Mouse (Mus musculus) lung, adult 2 months (tissue): ENCODE measurements around the gene Eya2. TPM values are rescaled to one million over a fixed set of nuclear protein-coding genes. Genes with fewer than 3 reads are reported as not detected.

Experiments
- DNase-seq: peaks from one replicate; pipeline ENCODE4 v3.0.0; 2022
- H3K4me1 ChIP-seq: fragments of 200-500 bp; 2 replicates; pipeline ENCODE4 v1.6.1; 2011; ENCODE audit warnings: low read length; ENCODE audit not compliant: control insufficient read depth, insufficient read depth
- H3K4me3 ChIP-seq: fragments of 200-500 bp; replicated peaks from 2 replicates; pipeline ENCODE3; 2011; ENCODE audit warnings: low read depth, mild to moderate bottlenecking, control low read depth, low read length; ENCODE audit errors: extremely low read depth
- CTCF ChIP-seq: fragments of 200-500 bp; IDR thresholded peaks from 2 replicates; pipeline ENCODE4 v1.5.1; 2011; ENCODE audit warnings: mild to moderate bottlenecking, low read length, control low read depth; ENCODE audit not compliant: insufficient read depth
- POLR2A ChIP-seq: fragments of 200-500 bp; IDR thresholded peaks from 2 replicates; pipeline ENCODE4 v1.6.1; 2011; ENCODE audit warnings: low read depth, mild to moderate bottlenecking, control low read depth, low read length, borderline replicate concordance; ENCODE audit errors: extremely low read depth
- WGBS: fragments of 180-500 bp; shearing (Covaris S2); methylation state at CpG from one replicate; pipeline ENCODE4 v1.1.7; 2018; 5-methylcytosine and 5-hydroxymethylcytosine counted together
- polyA plus RNA-seq: library from polyadenylated mRNA; depleted of rRNA; stranded (reverse); fragments of >200 nt; gene quantifications from 2 replicates; pipeline ENCODE4 v1.2.3, GENCODE M21; 2012

Eya2 gene
- polyA plus RNA-seq, 1 experiment: 89.3 TPM

GRCm38 (mm10) chr2:165633011-165633785, 38.4 kb downstream of the Eya2 start:
- H3K4me1 ChIP-seq: peaks cover 2% of the 10 kb centered on the region; the same call in 1 of the 2 replicates
- peak; percentile 65 for DNase-seq
- H3K4me3 ChIP-seq: no peak overlapping the region
- no peak for TF ChIP-seq POLR2A
- no peak for TF ChIP-seq CTCF
- 53% methylated on average over 11 of the region's 11 CpGs for WGBS

- TF ChIP-seq CTCF: no peak
- TF ChIP-seq POLR2A: no peak
- no peak overlapping the region for H3K4me3 ChIP-seq
- H3K4me1 ChIP-seq: peaks cover 2% of the 10 kb centered on the region; the same call in 1 of the 2 replicates
- WGBS: 63% methylated on average over 7 of the region's 7 CpGs
- no peak for DNase-seq
These were observed 39.6 kb downstream of the Eya2 start for GRCm38 (mm10) chr2:165634481-165634880.

- DNase-seq: no peak
- TF ChIP-seq CTCF (no peak), POLR2A (no peak)
- Histone ChIP-seq H3K4me3 (no peak overlapping the region), H3K4me1 (no peaks in the 10 kb centered on the region)
- WGBS: 38% methylated on average over 11 of the region's 11 CpGs
These were observed 44.4 kb downstream of the Eya2 start for GRCm38 (mm10) chr2:165639075-165639755.

GRCm38 (mm10) chr2:165641909-165642505, 47.2 kb downstream of the Eya2 start:
- no peak for DNase-seq
- no peak for TF ChIP-seq POLR2A
- TF ChIP-seq CTCF: no peak
- 73% methylated on average over 14 of the region's 14 CpGs for WGBS

GRCm38 (mm10) chr2:165643596-165643995, 48.8 kb downstream of the Eya2 start:
- TF ChIP-seq CTCF: no peak
- TF ChIP-seq POLR2A: no peak
- WGBS: 70% methylated on average over 3 of the region's 3 CpGs
- Histone ChIP-seq H3K4me1 (no peaks in the 10 kb centered on the region), H3K4me3 (no peak overlapping the region)
- no peak for DNase-seq

More at GRCm38 (mm10) chr2:165641909-165642505, 47.2 kb downstream of the Eya2 start:
- no peaks in the 10 kb centered on the region for H3K4me1 ChIP-seq
- no peak overlapping the region for H3K4me3 ChIP-seq

- DNase-seq: peak; percentile 54
- 49% methylated on average over 9 of the region's 9 CpGs for WGBS
- no peak for TF ChIP-seq CTCF
- TF ChIP-seq POLR2A: no peak
- Histone ChIP-seq H3K4me1 (no peaks in the 10 kb centered on the region), H3K4me3 (no peak overlapping the region)
These were observed 49.2 kb downstream of the Eya2 start for GRCm38 (mm10) chr2:165644057-165644456.

- TF ChIP-seq CTCF (no peak), POLR2A (no peak)
- WGBS: 55% methylated on average over 11 of the region's 11 CpGs
These were observed 56.2 kb downstream of the Eya2 start for GRCm38 (mm10) chr2:165651031-165651430.

GRCm38 (mm10) chr2:165652281-165652680, 57.4 kb downstream of the Eya2 start:
- DNase-seq: no peak
- no peak overlapping the region for H3K4me3 ChIP-seq
- TF ChIP-seq CTCF (no peak), POLR2A (no peak)
- H3K4me1 ChIP-seq: peaks cover 11% of the 10 kb centered on the region
- WGBS: 66% methylated on average over 6 of the region's 6 CpGs

More at GRCm38 (mm10) chr2:165651031-165651430, 56.2 kb downstream of the Eya2 start:
- Histone ChIP-seq H3K4me3 (no peak overlapping the region), H3K4me1 (peaks cover 11% of the 10 kb centered on the region)
- no peak for DNase-seq
